Mouse (Mus musculus): ENCODE data around the gene Prep. TPM values are rescaled to one million over a fixed set of nuclear protein-coding genes. Genes with fewer than 3 reads are reported as not detected.
"Not testable (repeated sequence)": the region's sequence is repeated elsewhere in the genome, so short reads cannot be mapped to it uniquely, and the experiment has no call there.

Gene Prep
- polyA plus RNA-seq, 1 experiment from 2014 or later: 30.5 TPM

DNA sequence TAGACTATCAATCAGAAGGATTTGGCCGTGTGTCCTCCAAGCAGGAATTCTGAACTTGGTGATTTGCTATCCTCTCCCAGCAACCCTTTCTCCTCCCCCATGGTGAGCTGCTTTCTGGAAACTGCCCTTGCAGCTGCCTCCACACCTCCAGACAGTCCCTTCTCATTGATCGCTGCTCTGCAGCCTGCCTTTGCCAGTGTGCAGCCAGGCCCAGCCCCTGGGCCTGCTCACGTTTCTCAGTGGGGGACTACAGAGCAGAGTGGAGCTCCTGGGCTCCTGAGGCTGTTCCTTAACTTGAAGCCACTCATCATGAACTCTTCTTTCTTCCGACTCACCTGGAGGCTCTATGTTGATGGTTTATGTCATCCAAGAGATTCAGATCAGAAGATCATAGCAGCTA is 72.9 kb downstream of the Prep start:
- Histone ChIP-seq H3K36me3 (peaks cover 26% of the 10 kb centered on the region), H3K27ac (peak overlapping the region; percentile 42; the same call in 1 of the 2 replicates), H3K4me1 (peaks cover 46% of the 10 kb centered on the region), H3K4me3 (no peak overlapping the region), H3K27me3 (ENCODE audit: insufficient read depth, poor library complexity, severe bottlenecking) (no peaks in the 10 kb centered on the region), H3K9me3 (no peaks in the 10 kb centered on the region)
- DNase-seq (ENCODE audit: low spot score): no peak
- WGBS: 64% methylated on average over 4 of the region's 4 CpGs

DNA sequence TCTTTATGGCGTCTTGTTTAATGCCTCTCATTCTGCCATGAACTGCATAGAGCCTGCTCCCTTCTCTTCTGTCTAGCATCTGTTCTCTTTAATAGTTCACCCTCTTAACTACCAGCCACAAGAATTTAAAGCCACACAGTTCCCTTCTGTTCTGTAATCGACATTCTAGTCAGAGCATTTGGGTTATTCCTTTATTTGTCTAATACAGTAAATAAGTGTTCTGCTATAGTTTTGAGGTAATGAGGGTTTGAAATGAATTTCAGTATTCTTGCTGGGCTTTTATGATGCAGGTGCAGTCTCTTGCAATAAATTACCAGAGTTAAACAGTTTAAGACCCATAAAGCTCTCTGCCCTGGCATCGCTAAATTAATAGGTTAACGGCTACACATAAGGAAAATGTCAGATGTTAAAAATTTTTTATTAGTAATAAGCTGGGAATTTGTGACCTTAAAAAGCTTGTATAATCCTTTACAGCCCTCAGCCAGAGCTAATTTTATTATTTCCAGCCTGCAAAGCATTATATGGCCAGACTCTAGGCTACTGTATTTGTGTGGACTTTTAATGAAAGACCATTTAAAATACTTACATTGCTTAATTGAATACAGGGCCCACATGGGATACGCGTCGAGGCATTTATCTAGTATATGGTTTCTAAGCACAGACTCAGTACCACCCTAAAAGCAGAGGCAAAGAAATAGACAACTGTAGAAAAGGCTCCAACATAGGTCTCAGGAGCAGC is 73.6 kb downstream of the Prep start:
- H3K27me3 ChIP-seq (ENCODE audit: insufficient read depth, poor library complexity, severe bottlenecking): no peaks in the 10 kb centered on the region
- H3K4me3 ChIP-seq: no peak overlapping the region
- WGBS: 91% methylated on average over 7 of the region's 7 CpGs
- no peaks in the 10 kb centered on the region for H3K9me3 ChIP-seq
- peaks cover 19% of the 10 kb centered on the region for H3K36me3 ChIP-seq
- 0 out of 2 replicates have a peak overlapping the region, but pooled peaks have one; percentile 29 for H3K27ac ChIP-seq
- peaks cover 51% of the 10 kb centered on the region for H3K4me1 ChIP-seq
- DNase-seq (ENCODE audit: low spot score): no peak

DNA sequence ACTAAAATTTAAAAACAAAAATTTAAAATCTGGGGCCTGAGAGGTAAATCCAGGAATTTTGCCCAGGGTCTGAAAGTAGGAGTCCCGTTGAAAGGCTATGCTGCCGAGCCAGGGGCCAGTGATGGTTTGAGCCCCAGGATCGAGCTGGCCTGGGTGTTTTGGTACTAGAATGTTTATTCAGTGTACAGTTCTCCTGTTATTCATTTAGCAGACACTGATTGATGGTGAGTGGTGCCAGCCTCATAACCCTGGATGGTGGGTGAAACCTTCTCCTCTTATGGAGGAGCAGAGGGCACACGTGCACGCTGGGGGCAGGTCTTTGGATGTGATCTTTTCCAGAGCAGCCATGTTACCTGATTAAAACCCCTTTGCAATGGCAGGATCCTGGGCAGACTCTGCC is 75.4 kb downstream of the Prep start:
- Histone ChIP-seq H3K4me3 (no peak overlapping the region), H3K27me3 (ENCODE audit: insufficient read depth, poor library complexity, severe bottlenecking) (no peaks in the 10 kb centered on the region), H3K9me3 (no peaks in the 10 kb centered on the region), H3K4me1 (peaks cover 52% of the 10 kb centered on the region), H3K27ac (no peak overlapping the region), H3K36me3 (peaks cover 8% of the 10 kb centered on the region)
- WGBS: 82% methylated on average over 5 of the region's 5 CpGs
- DNase-seq (ENCODE audit: low spot score): no peak

DNA sequence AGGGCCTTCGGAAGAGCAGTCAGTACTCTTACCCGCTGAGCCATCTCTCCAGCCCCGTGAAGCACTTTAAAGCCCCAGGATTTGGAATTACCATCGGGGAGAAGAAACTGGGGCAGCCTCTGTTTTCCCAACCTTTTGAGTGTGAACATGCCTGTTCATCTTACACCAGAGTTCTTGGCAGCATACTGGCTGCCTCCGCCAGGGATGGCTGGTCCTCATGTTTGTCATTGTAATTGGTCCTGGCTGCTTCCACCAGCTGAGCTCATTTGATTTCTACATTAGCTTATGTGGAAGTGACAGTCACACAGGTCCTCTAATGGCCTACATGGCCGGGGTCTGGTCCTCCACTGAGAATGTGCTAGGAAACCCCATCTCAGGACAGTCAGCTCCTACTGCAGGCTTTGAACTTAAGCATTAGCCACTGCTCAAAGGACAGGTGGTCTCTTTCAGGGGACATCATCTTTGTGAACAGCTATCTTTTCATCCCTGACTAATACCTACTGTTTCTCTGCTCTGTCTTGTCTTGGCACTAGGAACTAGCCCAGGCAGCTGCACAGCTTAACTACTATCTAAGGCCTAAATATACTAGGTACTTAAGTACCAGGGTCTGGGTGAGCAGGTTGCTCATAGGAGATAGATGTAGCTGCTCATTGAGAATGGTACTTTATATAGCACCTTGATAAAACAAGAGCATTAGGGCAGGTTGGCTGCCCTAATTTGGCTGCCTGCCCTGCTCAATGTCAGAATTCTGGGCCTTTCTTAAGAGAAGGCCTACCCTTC is 77.2 kb downstream of the Prep start:
- H3K27me3 ChIP-seq (ENCODE audit: insufficient read depth, poor library complexity, severe bottlenecking): no peaks in the 10 kb centered on the region
- peak overlapping the region; percentile 30; the same call in 1 of the 2 replicates for H3K27ac ChIP-seq
- 91% methylated on average over 6 of the region's 6 CpGs for WGBS
- peaks cover 40% of the 10 kb centered on the region for H3K4me1 ChIP-seq
- H3K36me3 ChIP-seq: peaks cover 6% of the 10 kb centered on the region; the same call in 1 of the 2 replicates
- H3K9me3 ChIP-seq: no peaks in the 10 kb centered on the region
- no peak overlapping the region for H3K4me3 ChIP-seq
- DNase-seq (ENCODE audit: low spot score): no peak

DNA sequence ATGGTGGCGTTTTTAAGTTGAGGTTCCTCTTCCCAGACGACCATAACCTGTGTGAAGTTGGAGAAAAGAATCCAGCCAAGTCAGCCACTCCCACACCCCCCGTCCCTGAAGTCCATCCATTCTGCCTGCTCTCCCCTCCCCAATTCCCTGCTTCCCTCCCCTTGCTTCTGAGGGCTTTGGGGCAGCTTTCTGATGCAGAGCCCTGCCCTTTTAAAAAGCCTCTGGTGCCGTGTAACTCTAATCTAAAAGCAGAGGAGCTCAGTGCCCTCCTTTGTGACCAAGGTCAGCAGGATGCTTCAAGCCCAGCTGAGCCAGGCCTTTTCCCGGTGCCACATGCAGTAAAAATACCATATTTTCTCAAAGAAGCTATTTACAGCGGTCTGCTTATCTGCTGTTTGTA is 79.8 kb downstream of the Prep start:
- H3K4me1 ChIP-seq: peaks cover 41% of the 10 kb centered on the region
- peak overlapping the region; percentile 76 for H3K27ac ChIP-seq
- DNase-seq (ENCODE audit: low spot score): no peak
- no peaks in the 10 kb centered on the region for H3K9me3 ChIP-seq
- WGBS: 11% methylated on average over 6 of the region's 6 CpGs
- no peak overlapping the region for H3K4me3 ChIP-seq
- H3K36me3 ChIP-seq: peaks cover 32% of the 10 kb centered on the region
- no peaks in the 10 kb centered on the region for H3K27me3 ChIP-seq (ENCODE audit: insufficient read depth, poor library complexity, severe bottlenecking)

DNA sequence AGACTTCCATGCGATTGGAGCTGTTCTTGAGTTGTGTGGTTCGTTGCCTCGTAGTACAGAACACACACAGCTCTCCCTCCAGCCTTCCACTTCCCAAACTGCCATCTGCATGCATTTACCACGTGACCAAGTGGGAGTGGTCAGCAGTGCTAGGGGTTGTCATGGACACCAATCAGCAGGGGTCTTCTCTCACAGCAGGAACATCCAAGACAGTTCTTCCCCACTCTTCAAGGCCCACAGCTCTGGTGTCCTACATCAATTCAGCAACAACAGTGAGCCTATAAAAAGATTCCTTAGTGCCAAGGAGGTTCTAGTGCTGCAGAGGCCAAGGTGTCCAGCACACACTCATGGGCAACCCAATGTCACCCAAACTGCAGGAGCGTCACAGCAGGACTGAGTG is 84.1 kb downstream of the Prep start:
- Histone ChIP-seq H3K4me1 (peaks cover 21% of the 10 kb centered on the region), H3K9me3 (no peaks in the 10 kb centered on the region), H3K27me3 (ENCODE audit: insufficient read depth, poor library complexity, severe bottlenecking) (no peaks in the 10 kb centered on the region), H3K36me3 (peaks cover 68% of the 10 kb centered on the region), H3K4me3 (no peak overlapping the region), H3K27ac (no peak overlapping the region)
- WGBS: 74% methylated on average over 5 of the region's 5 CpGs
- no peak for DNase-seq (ENCODE audit: low spot score)

DNA sequence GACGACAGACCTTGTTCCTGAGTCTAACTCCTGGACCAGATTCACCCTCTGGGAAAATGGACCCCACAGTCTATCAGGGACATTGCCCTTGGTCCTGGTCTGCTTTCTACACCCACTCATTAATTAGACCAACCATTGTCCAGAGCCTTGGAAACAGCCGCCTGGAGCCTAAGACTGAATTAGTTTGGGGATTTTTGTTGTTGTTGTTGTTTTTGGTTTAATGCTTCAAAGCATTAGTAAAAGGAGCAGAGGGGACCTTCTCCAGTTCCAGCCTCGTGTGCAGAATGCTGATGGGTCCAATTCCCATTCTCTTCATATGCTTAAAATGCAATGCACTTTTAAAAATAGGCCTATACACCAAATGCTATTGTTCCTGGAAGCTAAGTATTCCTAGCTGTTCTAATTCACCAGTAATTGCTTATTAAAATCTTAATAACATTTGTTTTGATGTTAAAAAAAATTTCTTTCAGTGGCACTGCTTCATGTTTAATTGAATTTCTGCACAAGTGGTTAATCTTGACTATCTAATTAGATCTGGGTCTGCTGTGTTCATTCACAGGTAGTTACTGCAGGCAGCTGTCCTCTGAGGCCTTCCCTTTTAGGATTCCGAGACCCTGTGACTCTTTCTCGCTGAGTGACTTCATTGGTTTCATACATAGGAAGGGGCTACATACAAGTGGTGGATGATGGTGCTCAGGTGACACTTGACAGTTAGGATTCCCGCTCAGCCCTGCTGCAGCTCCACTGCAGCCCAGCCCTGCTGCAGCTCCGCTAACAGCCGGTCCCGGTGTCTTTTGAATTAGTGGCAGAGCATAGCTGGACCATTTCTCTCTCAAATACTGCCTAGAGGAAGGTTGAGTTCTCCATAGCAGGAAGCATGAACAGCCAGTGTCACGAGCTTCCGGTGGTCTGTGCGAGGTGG is 85.0 kb downstream of the Prep start:
- H3K27me3 ChIP-seq (ENCODE audit: insufficient read depth, poor library complexity, severe bottlenecking): no peaks in the 10 kb centered on the region
- no peak overlapping the region for H3K4me3 ChIP-seq
- peaks cover 74% of the 10 kb centered on the region for H3K36me3 ChIP-seq
- no peak for DNase-seq (ENCODE audit: low spot score)
- H3K27ac ChIP-seq: no peak overlapping the region
- H3K9me3 ChIP-seq: no peaks in the 10 kb centered on the region
- H3K4me1 ChIP-seq: peaks cover 12% of the 10 kb centered on the region
- WGBS: 90% methylated on average over 12 of the region's 12 CpGs

DNA sequence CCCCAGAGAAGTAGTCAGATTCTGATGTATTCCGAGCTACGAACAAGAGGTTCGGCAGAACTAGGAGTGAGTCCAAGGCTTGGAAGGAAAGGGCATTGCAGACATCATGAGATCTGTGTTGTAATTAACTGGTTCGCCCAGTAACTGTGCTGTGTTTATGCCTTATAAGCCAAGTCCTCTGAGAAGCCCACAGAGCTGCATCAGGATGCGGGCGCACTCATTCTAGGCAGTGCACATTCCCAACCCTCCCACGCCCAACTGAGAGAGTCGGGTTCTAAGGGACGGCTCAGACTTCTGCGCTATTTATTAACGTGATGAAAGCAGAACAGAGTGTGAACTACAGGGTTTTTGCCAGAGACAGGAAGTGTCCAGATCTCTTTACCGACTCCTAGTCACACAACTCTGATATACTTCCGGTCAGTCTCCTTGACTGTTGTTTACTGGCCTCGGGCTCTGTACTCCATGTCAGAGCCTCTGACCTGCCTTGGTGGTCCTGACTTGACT is 87.6 kb downstream of the Prep start:
- Histone ChIP-seq H3K27me3 (ENCODE audit: insufficient read depth, poor library complexity, severe bottlenecking) (no peaks in the 10 kb centered on the region), H3K4me1 (peaks cover 9% of the 10 kb centered on the region; the same call in 1 of the 2 replicates), H3K27ac (no peak overlapping the region), H3K9me3 (no peaks in the 10 kb centered on the region), H3K36me3 (peaks cover 92% of the 10 kb centered on the region), H3K4me3 (no peak overlapping the region)
- WGBS: 82% methylated on average over 14 of the region's 14 CpGs
- DNase-seq (ENCODE audit: low spot score): peak; percentile 66

DNA sequence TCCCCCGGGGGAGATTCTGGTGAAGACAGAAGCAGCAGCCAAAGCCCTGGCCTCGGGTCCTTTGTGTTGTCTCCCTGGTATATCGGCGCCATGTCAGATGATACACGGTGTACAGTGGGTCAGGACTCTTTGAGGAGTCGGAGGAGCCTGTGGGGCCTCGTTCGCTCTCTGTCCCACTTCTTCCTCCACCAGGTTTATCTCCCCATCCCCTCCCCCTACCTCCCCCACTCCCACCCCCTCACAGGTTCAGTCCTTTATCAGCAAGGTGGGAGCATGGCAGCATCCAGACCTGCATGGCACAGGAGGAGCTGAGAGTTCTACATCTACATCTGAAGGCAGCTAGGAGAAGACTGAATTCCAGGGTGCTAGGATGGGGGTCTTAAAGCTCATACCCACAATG is 98.8 kb downstream of the Prep start:
- H3K27me3 ChIP-seq (ENCODE audit: insufficient read depth, poor library complexity, severe bottlenecking): no peaks in the 10 kb centered on the region
- H3K9me3 ChIP-seq: no peaks in the 10 kb centered on the region
- H3K27ac ChIP-seq: no peak overlapping the region
- no peak overlapping the region for H3K4me3 ChIP-seq
- DNase-seq (ENCODE audit: low spot score): peak; percentile 60
- no peaks in the 10 kb centered on the region for H3K36me3 ChIP-seq
- WGBS: 84% methylated on average over 8 of the region's 8 CpGs
- H3K4me1 ChIP-seq: no peaks in the 10 kb centered on the region

DNA sequence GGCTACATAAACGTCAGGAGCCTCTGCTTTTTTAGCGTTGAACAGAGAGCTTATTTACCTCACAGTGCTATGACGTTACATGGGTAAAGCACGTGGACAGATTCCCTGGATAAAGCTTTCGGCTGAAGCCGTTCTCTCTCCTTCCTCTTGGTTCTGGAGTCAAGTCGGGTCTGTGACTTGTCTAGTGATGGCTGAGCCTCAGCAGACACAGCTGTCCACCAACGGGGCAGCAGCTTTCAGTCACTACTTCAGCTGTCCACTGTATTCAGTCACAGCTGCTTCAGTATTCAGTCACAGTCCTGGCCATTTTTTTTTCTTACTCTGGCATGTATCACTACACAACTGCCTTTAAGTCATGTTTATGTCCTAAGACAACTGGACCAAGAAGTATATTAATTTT is 106.9 kb downstream of the Prep start:
- H3K27me3 ChIP-seq (ENCODE audit: insufficient read depth, poor library complexity, severe bottlenecking): no peaks in the 10 kb centered on the region
- H3K4me1 ChIP-seq: no peaks in the 10 kb centered on the region
- H3K4me3 ChIP-seq: no peak overlapping the region
- H3K27ac ChIP-seq: no peak overlapping the region
- WGBS: 53% methylated on average over 8 of the region's 8 CpGs
- H3K9me3 ChIP-seq: no peaks in the 10 kb centered on the region
- DNase-seq (ENCODE audit: low spot score): no peak
- no peaks in the 10 kb centered on the region; the same call in 1 of the 2 replicates for H3K36me3 ChIP-seq

DNA sequence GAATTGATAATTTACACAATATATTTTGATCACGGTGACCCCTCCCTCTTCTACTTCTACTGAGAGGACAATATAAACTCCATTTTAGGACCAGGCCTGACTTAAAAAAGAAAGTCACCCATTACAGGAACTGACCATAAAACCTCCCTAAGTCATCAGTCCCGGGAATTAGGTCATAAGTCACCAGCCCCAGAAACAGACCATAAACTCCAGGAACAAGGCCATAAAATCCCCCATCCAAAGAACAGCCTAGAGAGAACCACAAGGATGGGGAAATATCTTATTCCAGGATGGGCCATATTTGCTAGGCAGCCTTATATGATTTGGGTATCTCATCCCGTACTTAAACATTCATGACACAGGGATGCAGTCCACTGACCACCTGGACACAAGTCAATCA is 107.3 kb downstream of the Prep start:
- H3K36me3 ChIP-seq: no peaks in the 10 kb centered on the region; the same call in 1 of the 2 replicates
- H3K9me3 ChIP-seq: no peaks in the 10 kb centered on the region
- no peak for DNase-seq (ENCODE audit: low spot score)
- 88% methylated on average over 3 of the region's 3 CpGs for WGBS
- H3K27me3 ChIP-seq (ENCODE audit: insufficient read depth, poor library complexity, severe bottlenecking): no peaks in the 10 kb centered on the region
- no peak overlapping the region for H3K4me3 ChIP-seq
- no peak overlapping the region for H3K27ac ChIP-seq
- no peaks in the 10 kb centered on the region for H3K4me1 ChIP-seq

DNA sequence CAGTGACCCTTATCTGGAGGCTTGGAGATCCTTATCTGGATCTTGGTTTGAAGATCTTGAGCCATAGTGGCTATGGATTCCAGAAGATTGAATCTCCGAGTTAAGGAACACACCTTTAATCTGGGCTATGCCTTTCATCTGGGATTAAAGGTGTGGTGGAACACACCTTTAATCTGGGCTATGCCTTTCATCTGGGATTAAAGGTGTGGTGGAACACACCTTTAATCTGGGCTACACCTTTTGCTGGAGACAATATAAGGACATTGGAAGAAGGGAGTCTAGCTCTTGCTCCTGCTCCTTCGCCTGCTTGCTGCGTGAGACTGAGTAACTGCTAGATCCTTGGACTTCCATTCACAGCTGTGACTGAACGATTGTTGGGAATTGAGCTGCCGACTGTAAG is 110.8 kb downstream of the Prep start, which contains the start of gene Popdc3:
Gene Popdc3 (plus strand): TSS at position 301 of the 400 bp plus-strand sequence.
- not testable (repeated sequence) for H3K4me1 ChIP-seq; H3K27me3 ChIP-seq (ENCODE audit: insufficient read depth, poor library complexity, severe bottlenecking); H3K36me3 ChIP-seq; DNase-seq (ENCODE audit: low spot score); H3K9me3 ChIP-seq; H3K27ac ChIP-seq; H3K4me3 ChIP-seq
- WGBS: 71% methylated on average over 2 of the region's 5 CpGs

All from heart, embryonic 10.5 days (tissue).